Mouse (Mus musculus): ENCODE measurements around the gene Pycr2.

- TF ChIP-seq POLR2A (IDR thresholded peaks at IDR 0.05; ENCODE audit: control insufficient read depth, low read depth, low read length) (no peak), CTCF (IDR thresholded peaks at IDR 0.05; ENCODE audit: control insufficient read depth, insufficient read depth, insufficient replicate concordance, low read depth, low read length) (no peak)
Observed at GRCm38 (mm10) chr1:180888556-180889042, 15.5 kb upstream of the Pycr2 start.

All from testis, adult 2 months (tissue).